Mouse (Mus musculus) myocyte (in vitro differentiated cells): ENCODE results near the gene Sipa1l2. TPM values are rescaled to one million over a fixed set of nuclear protein-coding genes. Genes with fewer than 3 reads are reported as not detected.

ENCODE experiments used
- H3K27me3 ChIP-seq: one replicate; pipeline ENCODE4 v1.6.1; 2011; ENCODE audit not compliant: control insufficient read depth, insufficient read depth, insufficient read length
- H3K36me3 ChIP-seq: one replicate; pipeline ENCODE4 v1.6.1; 2011; ENCODE audit not compliant: control insufficient read depth, insufficient read depth
- H3K4me2 ChIP-seq: one replicate; pipeline ENCODE4 v1.6.1; 2011; ENCODE audit warnings: low read depth, control low read depth
- H3K4me3 ChIP-seq: one replicate; pipeline ENCODE4 v1.5.1; 2011; ENCODE audit warnings: mild to moderate bottlenecking, control low read depth, moderate library complexity
- H3K79me2 ChIP-seq: one replicate; pipeline ENCODE4 v1.6.1; 2011; ENCODE audit not compliant: control insufficient read depth, insufficient read depth
- H3ac ChIP-seq: one replicate; pipeline ENCODE4 v1.6.1; 2011; ENCODE audit not compliant: control insufficient read depth, insufficient read length
- CEBPB ChIP-seq: IDR thresholded peaks from 2 replicates; pipeline ENCODE4 v1.6.1; 2011; ENCODE audit warnings: mild to moderate bottlenecking, moderate library complexity; ENCODE audit not compliant: poor library complexity, insufficient read depth, severe bottlenecking
- E2F4 ChIP-seq: IDR thresholded peaks from one replicate; pipeline ENCODE4 v1.6.1; 2011; ENCODE audit warnings: mild to moderate bottlenecking, control low read depth, moderate library complexity; ENCODE audit not compliant: insufficient read depth
- MAX ChIP-seq: IDR thresholded peaks from one replicate; pipeline ENCODE4 v1.6.1; 2011; ENCODE audit warnings: low read depth, mild to moderate bottlenecking, control low read depth
- MYOD1 ChIP-seq, 3 experiments: IDR thresholded peaks; one replicate each; pipeline ENCODE4 v1.6.1; 2011; ENCODE audit warnings: control low read depth in 2 of 3, low read depth in 2 of 3, mild to moderate bottlenecking in 2 of 3, moderate library complexity in 1 of 3; ENCODE audit not compliant: insufficient read length in 2 of 3, control insufficient read depth in 1 of 3
- MYOG ChIP-seq, 3 experiments: IDR thresholded peaks; one replicate each; pipeline ENCODE4 v1.6.1; 2011; ENCODE audit warnings: control low read depth in 2 of 3, low read depth in 2 of 3, mild to moderate bottlenecking in 2 of 3; ENCODE audit not compliant: insufficient read length in 2 of 3, control insufficient read depth in 1 of 3, insufficient read depth in 1 of 3
- POLR2A ChIP-seq: IDR thresholded peaks from one replicate; pipeline ENCODE4 v1.6.1; 2011; ENCODE audit warnings: low read depth, mild to moderate bottlenecking, control low read depth, moderate library complexity; ENCODE audit not compliant: insufficient read length
- POLR2AphosphoS2 ChIP-seq: IDR thresholded peaks from one replicate; pipeline ENCODE4 v1.6.1; 2011; ENCODE audit warnings: low read depth, control low read depth; ENCODE audit not compliant: insufficient read length
- REST ChIP-seq: IDR thresholded peaks from one replicate; pipeline ENCODE4 v1.6.1; 2011; ENCODE audit warnings: mild to moderate bottlenecking, control low read depth, moderate library complexity; ENCODE audit not compliant: insufficient read depth, insufficient read length
- SRF ChIP-seq: IDR thresholded peaks from one replicate; pipeline ENCODE4 v1.6.1; 2011; ENCODE audit warnings: low read depth; ENCODE audit not compliant: control insufficient read depth, insufficient read length
- TCF12 ChIP-seq: IDR thresholded peaks from one replicate; pipeline ENCODE4 v1.6.1; 2011; ENCODE audit warnings: mild to moderate bottlenecking, control low read depth; ENCODE audit not compliant: poor library complexity, insufficient read depth, severe bottlenecking
- TCF3 ChIP-seq: IDR thresholded peaks from one replicate; pipeline ENCODE4 v1.6.1; 2011; ENCODE audit warnings: low read depth, control low read depth; ENCODE audit not compliant: insufficient read length
- USF1 ChIP-seq: IDR thresholded peaks from one replicate; pipeline ENCODE4 v1.6.1; 2011; ENCODE audit warnings: low read depth, mild to moderate bottlenecking, control low read depth, moderate library complexity
- polyA plus RNA-seq: library from polyadenylated mRNA; unstranded; fragments of >200 nt; fragmentation: generic; extraction: Trizol; gene quantifications from one replicate; pipeline ENCODE4 v1.2.1, GENCODE M21; 2012; ENCODE audit warnings: missing spikeins

Gene Sipa1l2
- polyA plus RNA-seq, 1 experiment = 16.2 TPM

GRCm38 (mm10) chr8:125580426-125580825, 10.8 kb upstream of the Sipa1l2 start:
- TF ChIP-seq POLR2AphosphoS2 (no peak), MAX (no peak), TCF3 (no peak), SRF (no peak), MYOD1 (IDR thresholded peaks at IDR 0.05; ENCODE audit: control insufficient read depth in 1 of 3, insufficient read length in 2 of 3, low read depth in 2 of 3) (no peak), USF1 (no peak), REST (no peak), TCF12 (no peak), POLR2A (no peak), CEBPB (no peak), MYOG (IDR thresholded peaks at IDR 0.05; ENCODE audit: control insufficient read depth in 1 of 3, insufficient read depth in 1 of 3, insufficient read length in 2 of 3, low read depth in 2 of 3) (no peak), E2F4 (no peak)
- H3K36me3 ChIP-seq = no peaks in the 10 kb centered on the region
- H3K4me3 ChIP-seq = no peak overlapping the region
- no peak overlapping the region for H3K4me2 ChIP-seq
- H3K27me3 ChIP-seq = no peaks in the 10 kb centered on the region
- H3K79me2 ChIP-seq = no peaks in the 10 kb centered on the region
- H3ac ChIP-seq = no peak overlapping the region

- H3K4me2 ChIP-seq = no peak overlapping the region
- no peak overlapping the region for H3ac ChIP-seq
- TF ChIP-seq CEBPB (no peak), TCF12 (no peak), POLR2A (no peak), E2F4 (no peak), MAX (no peak), REST (no peak), POLR2AphosphoS2 (no peak), SRF (no peak), MYOD1 (IDR thresholded peaks at IDR 0.05; ENCODE audit: control insufficient read depth in 1 of 3, insufficient read length in 2 of 3, low read depth in 2 of 3) (no peak), TCF3 (no peak), USF1 (no peak), MYOG (IDR thresholded peaks at IDR 0.05; ENCODE audit: control insufficient read depth in 1 of 3, insufficient read depth in 1 of 3, insufficient read length in 2 of 3, low read depth in 2 of 3) (no peak)
- no peaks in the 10 kb centered on the region for H3K36me3 ChIP-seq
- no peak overlapping the region for H3K4me3 ChIP-seq
- H3K27me3 ChIP-seq = no peaks in the 10 kb centered on the region
- H3K79me2 ChIP-seq = no peaks in the 10 kb centered on the region
These were observed 6.5 kb upstream of the Sipa1l2 start for GRCm38 (mm10) chr8:125576127-125576526.

- no peaks in the 10 kb centered on the region for H3K36me3 ChIP-seq
- no peak overlapping the region for H3K4me2 ChIP-seq
- TF ChIP-seq CEBPB (peak; percentile 79), POLR2AphosphoS2 (no peak)
- no peak overlapping the region for H3ac ChIP-seq
- no peak overlapping the region for H3K4me3 ChIP-seq
- H3K27me3 ChIP-seq = no peaks in the 10 kb centered on the region
- H3K79me2 ChIP-seq = no peaks in the 10 kb centered on the region
These were observed 4.7 kb upstream of the Sipa1l2 start for GRCm38 (mm10) chr8:125574280-125574679.

GRCm38 (mm10) chr8:125572246-125572645, 2.6 kb upstream of the Sipa1l2 start:
- no peak overlapping the region for H3ac ChIP-seq
- H3K36me3 ChIP-seq = no peaks in the 10 kb centered on the region
- peaks cover 9% of the 10 kb centered on the region for H3K79me2 ChIP-seq
- no peak for TF ChIP-seq USF1
- no peak for TF ChIP-seq TCF12
- no peak for TF ChIP-seq CEBPB
- TF ChIP-seq MYOD1 (IDR thresholded peaks at IDR 0.05; ENCODE audit: control insufficient read depth in 1 of 3, insufficient read length in 2 of 3, low read depth in 2 of 3) = no peak
- no peak for TF ChIP-seq TCF3
- TF ChIP-seq MAX = no peak
- no peak for TF ChIP-seq MYOG (IDR thresholded peaks at IDR 0.05; ENCODE audit: control insufficient read depth in 1 of 3, insufficient read depth in 1 of 3, insufficient read length in 2 of 3, low read depth in 2 of 3)
- TF ChIP-seq E2F4 = no peak
- TF ChIP-seq REST = no peak
- TF ChIP-seq POLR2AphosphoS2 = no peak
- TF ChIP-seq SRF = no peak
- no peak for TF ChIP-seq POLR2A
- no peak overlapping the region for H3K4me3 ChIP-seq
- no peaks in the 10 kb centered on the region for H3K27me3 ChIP-seq
- no peak overlapping the region for H3K4me2 ChIP-seq
